Mouse (Mus musculus) ovary, postnatal 10 days (tissue): Measurements from ENCODE around the gene Spag9.

Source experiments
- DNase-seq: peaks from one replicate; pipeline ENCODE4 v3.0.0; 2022; ENCODE audit warnings: low spot score

Gene Spag9

GRCm38 (mm10) chr11:94158521-94158920, 162.6 kb downstream of the Spag9 start:
- peak; percentile 24 for DNase-seq

GRCm38 (mm10) chr11:94159066-94159880, 163.4 kb downstream of the Spag9 start:
- peak; percentile 9 for DNase-seq

GRCm38 (mm10) chr11:94159911-94160415, 164.1 kb downstream of the Spag9 start:
- DNase-seq = no peak

- DNase-seq = no peak
These were observed 164.8 kb downstream of the Spag9 start for GRCm38 (mm10) chr11:94160443-94161266.

- no peak for DNase-seq
These were observed 165.4 kb downstream of the Spag9 start for GRCm38 (mm10) chr11:94161267-94161646.

GRCm38 (mm10) chr11:94161867-94162581, 166.1 kb downstream of the Spag9 start:
- no peak for DNase-seq

GRCm38 (mm10) chr11:94163005-94163767, 167.3 kb downstream of the Spag9 start:
- no peak for DNase-seq

GRCm38 (mm10) chr11:94165745-94166144, 169.9 kb downstream of the Spag9 start:
- DNase-seq = no peak

GRCm38 (mm10) chr11:94168238-94168637, 172.3 kb downstream of the Spag9 start:
- DNase-seq = no peak

GRCm38 (mm10) chr11:94169596-94169995, 173.7 kb downstream of the Spag9 start:
- DNase-seq = no peak

- DNase-seq = no peak
These were observed 175.8 kb downstream of the Spag9 start for GRCm38 (mm10) chr11:94171691-94172090.

- no peak for DNase-seq
These were observed 176.3 kb downstream of the Spag9 start for GRCm38 (mm10) chr11:94172186-94172585.

- no peak for DNase-seq
These were observed 177.8 kb downstream of the Spag9 start for GRCm38 (mm10) chr11:94173726-94174146.

- DNase-seq = no peak
These were observed 179.4 kb downstream of the Spag9 start for GRCm38 (mm10) chr11:94175288-94175687.
